Mouse (Mus musculus) forebrain, embryonic 15.5 days (tissue): ENCODE results near the gene Sowahc. TPM values are rescaled to one million over a fixed set of nuclear protein-coding genes. Genes with fewer than 3 reads are reported as not detected.

Experiments used
- polyA plus RNA-seq: library from polyadenylated mRNA; unstranded; fragments of >200 nt; fragmentation: Nextera tagmentation; extraction: Ambion mirVana; gene quantifications from 2 replicates; pipeline ENCODE4 v1.2.1, GENCODE M21; 2015

Gene Sowahc
- polyA plus RNA-seq, 1 experiment from 2014 or later = 17.8 TPM

Other genes with a start within 250 kb of the Sowahc start
- gene Sept10, start 106 bp upstream of the Sowahc start, polyA plus RNA-seq = 25.2 and 25.8 TPM in 2 replicates
- 29.9 and 34.7 TPM in 2 replicates for gene P4ha1, start 101.3 kb downstream of the Sowahc start, polyA plus RNA-seq
- gene Gm10273, start 173.7 kb downstream of the Sowahc start, polyA plus RNA-seq = 5.4 TPM in 1 of 2 replicates, not detected in the other
- gene Pla2g12b, start 181.7 kb downstream of the Sowahc start, polyA plus RNA-seq = not detected in 2 replicates
- 0.15 and 0.19 TPM in 2 replicates for gene Oit3, start 219.8 kb downstream of the Sowahc start, polyA plus RNA-seq